Mouse (Mus musculus): ENCODE measurements at regions not wholly inside any gene's neighbourhood (a gene's known extent, or its start where the extent isn't known, plus 50 kb on each side); places are given as distances from the start of the nearest gene placed in this dataset.

GRCm38 (mm10) chr7:70454525-70454924 is 88.0 kb upstream of the Nr2f2 start:
- WGBS = 73% methylated on average over 1 of the region's 1 CpGs
- H3K36me3 ChIP-seq = no peaks in the 10 kb centered on the region
- H3K27me3 ChIP-seq (ENCODE audit: insufficient read depth, poor library complexity, severe bottlenecking) = no peaks in the 10 kb centered on the region
- H3K27ac ChIP-seq = no peak overlapping the region
- DNase-seq (ENCODE audit: low spot score) = no peak
- H3K4me1 ChIP-seq (replicated peaks) = no peaks in the 10 kb centered on the region
- H3K4me3 ChIP-seq = no peak overlapping the region
- H3K9me3 ChIP-seq = no peaks in the 10 kb centered on the region

- Histone ChIP-seq H3K27me3 (ENCODE audit: insufficient read depth, poor library complexity, severe bottlenecking) (no peaks in the 10 kb centered on the region), H3K27ac (no peak overlapping the region), H3K36me3 (no peaks in the 10 kb centered on the region), H3K4me3 (no peak overlapping the region), H3K4me1 (replicated peaks) (no peaks in the 10 kb centered on the region), H3K9me3 (no peaks in the 10 kb centered on the region)
- no peak for DNase-seq (ENCODE audit: low spot score)
- 60% methylated on average over 4 of the region's 4 CpGs for WGBS
Observed at GRCm38 (mm10) chr7:70452816-70453215, 86.3 kb upstream of the Nr2f2 start.

- Histone ChIP-seq H3K27me3 (ENCODE audit: insufficient read depth, poor library complexity, severe bottlenecking) (no peaks in the 10 kb centered on the region), H3K36me3 (no peaks in the 10 kb centered on the region), H3K4me1 (replicated peaks) (peaks cover 1% of the 10 kb centered on the region; the same call in 1 of the 2 replicates), H3K9me3 (no peaks in the 10 kb centered on the region), H3K27ac (no peak overlapping the region), H3K4me3 (no peak overlapping the region)
- WGBS = 96% methylated on average over 6 of the region's 6 CpGs
- no peak for DNase-seq (ENCODE audit: low spot score)
Observed at GRCm38 (mm10) chr7:70438908-70439307, 72.4 kb upstream of the Nr2f2 start.

GRCm38 (mm10) chr7:70433838-70434237 is 67.3 kb upstream of the Nr2f2 start:
- no peak overlapping the region for H3K27ac ChIP-seq
- H3K9me3 ChIP-seq = no peaks in the 10 kb centered on the region
- H3K36me3 ChIP-seq = no peaks in the 10 kb centered on the region
- no peak for DNase-seq (ENCODE audit: low spot score)
- peaks cover 15% of the 10 kb centered on the region for H3K4me1 ChIP-seq (replicated peaks)
- H3K4me3 ChIP-seq = no peak overlapping the region
- 57% methylated on average over 8 of the region's 8 CpGs for WGBS
- no peaks in the 10 kb centered on the region; the same call in 1 of the 2 replicates for H3K27me3 ChIP-seq (ENCODE audit: insufficient read depth, poor library complexity, severe bottlenecking)

GRCm38 (mm10) chr7:70433358-70433757 is 66.8 kb upstream of the Nr2f2 start:
- Histone ChIP-seq H3K4me1 (replicated peaks) (peaks cover 15% of the 10 kb centered on the region), H3K9me3 (no peaks in the 10 kb centered on the region), H3K27me3 (ENCODE audit: insufficient read depth, poor library complexity, severe bottlenecking) (no peaks in the 10 kb centered on the region; the same call in 1 of the 2 replicates), H3K36me3 (no peaks in the 10 kb centered on the region), H3K4me3 (no peak overlapping the region), H3K27ac (no peak overlapping the region)
- no peak for DNase-seq (ENCODE audit: low spot score)
- WGBS = 64% methylated on average over 6 of the region's 6 CpGs

GRCm38 (mm10) chr7:70431712-70432111 is 65.2 kb upstream of the Nr2f2 start:
- no peak overlapping the region for H3K4me3 ChIP-seq
- WGBS = 85% methylated on average over 2 of the region's 2 CpGs
- no peaks in the 10 kb centered on the region for H3K36me3 ChIP-seq
- no peak overlapping the region for H3K27ac ChIP-seq
- no peaks in the 10 kb centered on the region; the same call in 1 of the 2 replicates for H3K27me3 ChIP-seq (ENCODE audit: insufficient read depth, poor library complexity, severe bottlenecking)
- H3K4me1 ChIP-seq (replicated peaks) = peaks cover 15% of the 10 kb centered on the region
- no peak for DNase-seq (ENCODE audit: low spot score)
- H3K9me3 ChIP-seq = no peaks in the 10 kb centered on the region

- Histone ChIP-seq H3K4me1 (replicated peaks) (peaks cover 15% of the 10 kb centered on the region), H3K9me3 (no peaks in the 10 kb centered on the region), H3K4me3 (no peak overlapping the region), H3K27ac (0 out of 2 replicates have a peak overlapping the region, but pooled peaks have one; percentile 18), H3K27me3 (ENCODE audit: insufficient read depth, poor library complexity, severe bottlenecking) (no peaks in the 10 kb centered on the region; the same call in 1 of the 2 replicates), H3K36me3 (no peaks in the 10 kb centered on the region)
- DNase-seq (ENCODE audit: low spot score) = peak; percentile 9
- WGBS = 43% methylated on average over 2 of the region's 2 CpGs
Observed at GRCm38 (mm10) chr7:70429326-70429725, 62.8 kb upstream of the Nr2f2 start.

- no peak overlapping the region for H3K27ac ChIP-seq
- peak; percentile 61 for DNase-seq (ENCODE audit: low spot score)
- H3K4me3 ChIP-seq = no peak overlapping the region
- H3K4me1 ChIP-seq (replicated peaks) = peaks cover 14% of the 10 kb centered on the region; the same call in 1 of the 2 replicates
- H3K36me3 ChIP-seq = no peaks in the 10 kb centered on the region
- H3K9me3 ChIP-seq = no peaks in the 10 kb centered on the region
- H3K27me3 ChIP-seq (ENCODE audit: insufficient read depth, poor library complexity, severe bottlenecking) = no peaks in the 10 kb centered on the region
- whole genome bisulfite sequencing = 47% methylated on average over 4 of the region's 4 CpGs
Observed at GRCm38 (mm10) chr7:70424231-70424620, 57.7 kb upstream of the Nr2f2 start.

- no peak for DNase-seq (ENCODE audit: low spot score)
- no peaks in the 10 kb centered on the region for H3K27me3 ChIP-seq (ENCODE audit: insufficient read depth, poor library complexity, severe bottlenecking)
- peak overlapping the region; percentile 3; the same call in 1 of the 2 replicates for H3K27ac ChIP-seq
- 74% methylated on average over 10 of the region's 10 CpGs for WGBS
- no peaks in the 10 kb centered on the region for H3K9me3 ChIP-seq
- peaks cover 11% of the 10 kb centered on the region; the same call in 1 of the 2 replicates for H3K4me1 ChIP-seq (replicated peaks)
- H3K4me3 ChIP-seq = no peak overlapping the region
- 0 out of 2 replicates have a peak, but pooled peaks cover 4% of the 10 kb centered on the region for H3K36me3 ChIP-seq
Observed at GRCm38 (mm10) chr7:70423524-70424230, 57.1 kb upstream of the Nr2f2 start.

- WGBS = 85% methylated on average over 10 of the region's 10 CpGs
- Histone ChIP-seq H3K9me3 (no peaks in the 10 kb centered on the region), H3K4me1 (replicated peaks) (no peaks in the 10 kb centered on the region), H3K36me3 (peaks cover 33% of the 10 kb centered on the region), H3K27ac (no peak overlapping the region), H3K4me3 (no peak overlapping the region), H3K27me3 (ENCODE audit: insufficient read depth, poor library complexity, severe bottlenecking) (no peaks in the 10 kb centered on the region)
- no peak for DNase-seq (ENCODE audit: low spot score)
Observed at GRCm38 (mm10) chr7:70416185-70416941, 49.8 kb upstream of the Nr2f2 start.
